Mouse (Mus musculus) kidney, adult 18-20 months (tissue): ENCODE results near the gene Rab1b.

Source experiments
- DNase-seq: peaks from one replicate; pipeline ENCODE4 v3.0.0; 2021

The Rab1b gene

DNA sequence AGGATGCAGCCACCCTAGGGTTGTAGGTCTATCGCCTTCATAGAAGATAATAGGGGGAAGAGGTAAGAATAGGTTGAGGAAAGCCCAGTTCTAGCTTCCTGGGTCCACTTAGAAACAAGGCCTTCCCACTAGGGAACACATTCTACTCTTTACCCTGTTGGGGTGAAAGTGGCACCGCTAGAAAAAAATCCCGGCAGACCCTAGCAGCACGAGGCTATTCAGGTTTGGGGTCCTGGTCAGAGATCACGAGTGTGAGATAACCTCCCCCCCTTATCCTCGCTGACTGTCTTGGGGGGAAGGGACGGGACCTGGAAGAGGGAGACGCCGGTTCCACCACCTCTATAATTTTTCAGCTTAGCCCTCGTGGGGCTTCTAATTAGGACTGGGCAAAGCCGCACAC, 35.8 kb downstream of the Rab1b start:
- DNase-seq: no peak

DNA sequence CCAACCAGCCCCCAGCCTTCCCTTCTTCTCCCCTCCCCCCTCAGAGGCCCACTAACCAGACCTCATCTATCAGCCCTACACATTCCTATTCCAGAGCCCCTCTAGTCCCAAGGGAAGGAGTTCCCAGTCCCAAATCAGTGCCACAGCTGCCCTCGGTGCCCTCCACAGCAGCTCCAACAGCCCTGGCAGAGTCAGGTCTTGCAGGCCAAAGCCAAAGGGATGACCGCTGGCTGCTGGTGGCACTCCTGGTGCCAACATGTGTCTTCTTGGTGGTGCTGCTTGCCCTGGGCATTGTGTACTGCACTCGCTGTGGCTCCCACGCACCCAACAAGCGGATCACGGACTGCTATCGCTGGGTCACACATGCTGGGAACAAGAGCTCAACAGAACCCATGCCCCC, 36.9 kb downstream of the Rab1b start:
- DNase-seq: no peak

DNA sequence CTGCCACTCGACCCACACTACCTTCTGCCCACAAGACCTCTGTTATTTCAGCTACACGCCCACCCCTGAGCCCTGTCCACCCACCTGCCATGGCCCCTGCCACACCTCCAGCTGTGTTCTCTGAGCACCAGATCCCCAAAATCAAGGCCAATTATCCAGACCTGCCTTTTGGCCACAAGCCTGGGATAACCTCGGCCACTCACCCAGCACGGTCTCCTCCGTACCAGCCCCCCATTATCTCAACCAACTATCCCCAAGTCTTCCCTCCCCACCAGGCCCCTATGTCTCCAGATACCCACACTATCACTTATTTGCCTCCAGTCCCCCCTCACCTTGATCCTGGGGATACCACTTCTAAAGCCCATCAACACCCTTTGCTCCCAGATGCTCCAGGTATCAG, 37.4 kb downstream of the Rab1b start:
- DNase-seq: no peak

DNA sequence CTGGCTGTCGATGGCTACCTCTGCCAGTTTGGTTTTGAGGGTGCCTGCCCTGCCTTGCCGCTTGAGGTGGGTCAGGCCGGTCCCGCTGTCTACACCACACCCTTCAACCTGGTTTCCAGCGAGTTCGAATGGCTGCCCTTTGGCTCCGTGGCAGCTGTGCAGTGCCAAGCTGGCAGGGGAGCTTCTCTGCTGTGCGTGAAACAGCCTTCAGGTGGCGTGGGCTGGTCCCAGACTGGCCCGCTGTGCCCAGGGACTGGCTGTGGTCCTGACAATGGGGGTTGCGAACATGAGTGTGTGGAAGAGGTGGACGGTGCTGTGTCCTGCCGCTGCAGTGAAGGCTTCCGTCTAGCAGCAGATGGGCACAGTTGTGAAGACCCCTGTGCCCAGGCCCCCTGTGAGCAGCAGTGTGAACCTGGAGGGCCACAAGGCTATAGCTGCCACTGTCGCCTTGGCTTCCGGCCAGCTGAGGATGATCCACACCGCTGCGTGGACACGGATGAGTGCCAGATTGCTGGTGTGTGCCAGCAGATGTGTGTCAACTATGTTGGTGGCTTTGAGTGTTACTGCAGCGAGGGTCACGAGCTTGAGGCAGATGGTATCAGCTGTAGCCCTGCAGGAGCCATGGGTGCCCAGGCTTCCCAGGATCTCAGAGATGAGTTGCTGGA, 38.2 kb downstream of the Rab1b start:
- no peak for DNase-seq

DNA sequence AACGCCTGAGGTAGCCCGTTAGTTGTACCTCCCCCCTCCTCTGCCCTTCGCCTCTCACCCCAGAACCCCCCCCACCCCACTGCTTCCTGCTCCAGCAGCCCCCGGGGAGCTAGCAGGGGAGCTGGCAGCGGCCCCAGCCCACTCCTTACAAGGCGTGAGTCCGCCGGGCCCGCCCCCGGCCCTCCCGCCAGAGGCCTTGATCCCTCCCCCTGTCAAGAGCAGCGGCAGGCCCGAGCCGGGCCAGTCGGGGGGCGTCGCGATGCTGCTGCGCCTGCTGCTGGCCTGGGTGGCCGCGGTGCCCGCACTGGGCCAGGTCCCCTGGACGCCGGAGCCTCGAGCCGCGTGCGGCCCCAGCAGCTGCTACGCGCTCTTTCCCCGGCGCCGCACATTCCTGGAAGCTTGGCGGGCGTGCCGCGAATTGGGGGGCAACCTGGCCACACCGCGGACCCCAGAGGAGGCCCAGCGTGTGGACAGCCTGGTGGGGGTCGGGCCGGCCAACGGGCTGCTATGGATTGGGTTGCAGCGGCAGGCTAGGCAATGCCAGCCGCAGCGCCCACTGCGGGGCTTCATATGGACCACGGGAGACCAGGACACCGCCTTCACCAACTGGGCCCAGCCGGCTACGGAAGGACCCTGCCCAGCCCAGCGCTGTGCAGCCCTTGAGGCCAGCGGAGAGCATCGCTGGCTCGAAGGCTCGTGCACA, 38.9 kb downstream of the Rab1b start, which contains the start of gene Cd248:
Gene Cd248 (plus strand): TSS at position 212 of the 703 bp plus-strand sequence.
- peak; percentile 47 for DNase-seq

DNA sequence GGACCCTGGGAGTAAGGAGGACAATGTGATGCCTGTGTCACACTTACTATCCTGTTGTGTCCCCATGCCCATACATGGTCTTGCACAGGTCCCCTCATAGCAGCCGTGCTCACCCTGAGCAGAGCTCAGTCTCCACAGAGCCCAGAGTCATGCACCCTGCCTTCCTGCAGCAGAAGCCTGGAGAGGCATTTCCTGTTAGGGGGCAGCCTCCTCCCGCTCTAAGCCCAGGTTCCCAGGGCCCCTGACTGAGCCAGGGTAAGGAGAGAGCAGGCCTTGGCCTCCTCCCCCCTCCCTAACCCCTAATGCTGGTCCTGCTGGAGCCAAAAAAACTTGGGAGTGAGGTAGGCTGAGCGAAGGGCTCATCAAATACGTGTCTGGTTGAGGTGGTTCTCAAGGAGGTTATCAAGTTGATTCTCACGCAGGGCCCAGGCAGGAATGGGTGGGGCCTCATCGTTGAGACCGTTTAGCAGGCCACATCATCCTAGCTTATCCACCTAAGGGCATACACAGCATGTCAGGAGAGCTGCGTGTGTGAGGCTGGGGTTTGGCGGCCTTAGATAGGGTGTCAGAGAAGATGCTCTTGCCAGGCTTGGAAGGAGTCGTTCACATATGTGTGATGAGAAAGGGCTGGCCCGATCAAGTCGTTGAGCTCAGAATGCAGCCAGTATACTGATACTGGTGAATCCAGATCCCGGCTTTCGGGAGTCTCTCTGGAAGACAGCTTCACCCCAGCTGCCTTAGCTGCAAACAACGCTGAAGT, 39.7 kb downstream of the Rab1b start:
- no peak for DNase-seq

DNA sequence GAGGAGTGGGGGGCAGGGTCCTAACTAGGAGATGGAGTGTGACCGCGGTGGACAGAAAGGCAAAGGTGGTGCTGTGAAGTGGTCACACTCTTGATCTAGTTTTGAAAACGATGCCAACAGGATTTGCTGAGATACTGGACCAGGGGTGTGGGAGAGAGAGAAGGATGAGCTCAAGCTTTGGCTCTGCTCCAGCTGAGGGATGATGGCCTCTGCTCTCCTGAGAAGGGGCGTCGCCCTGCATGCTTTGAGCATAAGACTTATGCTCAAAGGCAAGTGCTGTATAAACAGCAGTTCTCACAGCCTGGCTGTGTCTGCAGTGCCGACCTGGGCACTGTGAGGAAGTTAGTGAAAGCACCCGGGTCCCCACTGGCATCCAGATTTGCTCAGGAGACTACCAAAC, 41.8 kb downstream of the Rab1b start:
- no peak for DNase-seq

DNA sequence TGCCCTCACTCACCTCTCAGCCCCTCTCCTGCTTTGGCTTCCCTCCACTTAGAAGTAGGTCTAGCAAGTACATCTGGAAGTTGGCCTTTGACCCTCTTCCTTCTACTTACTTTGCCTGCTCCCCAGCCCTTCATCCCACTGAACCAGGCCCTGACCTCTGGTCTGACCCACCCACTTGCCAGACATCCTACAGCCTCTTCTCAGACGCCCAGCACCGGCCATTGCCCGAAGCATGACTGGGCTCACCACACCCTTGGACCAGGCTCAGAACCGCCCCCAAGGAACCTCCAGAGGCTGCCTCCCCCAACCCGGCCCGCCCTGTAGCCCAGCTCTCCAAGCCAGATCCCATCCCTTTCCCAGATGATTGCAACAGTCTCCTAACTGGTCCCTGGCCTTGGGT, 44.4 kb downstream of the Rab1b start:
- no peak for DNase-seq

DNA sequence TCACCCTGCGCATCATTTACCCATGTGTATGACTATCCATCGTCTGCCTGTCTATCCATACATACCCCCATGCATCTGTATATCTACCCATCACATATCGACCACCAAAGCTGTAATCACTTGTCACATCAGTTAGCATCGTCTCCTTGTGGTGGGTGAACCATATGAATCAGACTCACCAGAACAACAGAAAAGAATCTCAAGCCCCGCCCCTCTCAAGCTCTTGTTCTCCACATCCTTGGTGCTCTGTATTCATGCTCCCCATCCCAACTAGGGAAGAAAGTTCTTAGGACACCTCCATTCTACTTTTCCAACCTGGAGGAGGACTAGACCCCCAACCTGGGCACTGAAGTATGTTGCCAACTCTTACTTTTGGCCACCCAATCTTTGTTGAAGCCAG, 44.8 kb downstream of the Rab1b start:
- no peak for DNase-seq

DNA sequence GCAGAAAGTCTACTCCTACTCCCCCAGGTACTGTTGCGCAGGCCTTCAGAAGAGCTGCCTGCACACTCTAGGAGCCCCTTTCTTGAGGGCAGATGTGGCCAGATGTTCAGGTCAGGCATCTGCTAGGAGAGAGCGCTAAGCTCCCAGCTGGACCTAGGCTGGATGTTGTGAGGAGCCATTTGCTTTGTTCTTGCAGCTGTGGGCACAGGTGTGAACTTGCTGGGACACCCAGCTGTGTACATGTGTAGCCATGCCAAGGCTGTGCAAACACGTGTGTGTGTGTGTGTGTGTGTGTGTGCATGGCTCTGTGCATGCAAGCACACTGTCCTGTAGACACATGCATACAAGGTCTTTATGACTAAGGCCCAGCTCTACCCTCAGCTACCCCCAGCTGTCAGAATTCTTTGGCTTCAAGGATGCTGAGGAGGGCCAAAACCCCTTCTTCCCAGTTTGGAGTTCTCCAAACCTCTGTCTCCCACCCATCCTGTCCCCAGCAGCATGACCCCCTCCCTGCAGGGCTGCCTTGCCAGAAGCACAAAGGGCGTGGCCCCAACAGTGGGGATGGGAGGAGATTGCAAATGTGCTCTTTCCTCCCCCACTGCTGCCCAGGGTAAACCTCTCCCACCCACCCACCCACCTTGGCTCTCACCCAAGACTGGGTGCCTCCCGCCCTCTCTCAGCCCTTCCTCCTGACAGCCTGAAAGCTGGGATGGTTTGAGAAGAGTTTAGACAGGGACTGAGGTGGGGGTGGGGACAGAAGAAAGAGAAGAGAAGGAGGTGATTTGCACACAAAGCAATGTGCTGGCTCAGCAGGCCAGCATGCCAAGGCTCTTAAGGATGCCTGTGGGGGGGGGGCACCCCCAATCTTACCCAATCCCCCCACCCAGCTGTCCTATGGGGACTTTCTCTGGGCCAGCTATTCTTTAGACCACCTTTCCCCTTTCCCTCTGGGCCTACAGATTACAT, 46.2 kb downstream of the Rab1b start:
- no peak for DNase-seq

DNA sequence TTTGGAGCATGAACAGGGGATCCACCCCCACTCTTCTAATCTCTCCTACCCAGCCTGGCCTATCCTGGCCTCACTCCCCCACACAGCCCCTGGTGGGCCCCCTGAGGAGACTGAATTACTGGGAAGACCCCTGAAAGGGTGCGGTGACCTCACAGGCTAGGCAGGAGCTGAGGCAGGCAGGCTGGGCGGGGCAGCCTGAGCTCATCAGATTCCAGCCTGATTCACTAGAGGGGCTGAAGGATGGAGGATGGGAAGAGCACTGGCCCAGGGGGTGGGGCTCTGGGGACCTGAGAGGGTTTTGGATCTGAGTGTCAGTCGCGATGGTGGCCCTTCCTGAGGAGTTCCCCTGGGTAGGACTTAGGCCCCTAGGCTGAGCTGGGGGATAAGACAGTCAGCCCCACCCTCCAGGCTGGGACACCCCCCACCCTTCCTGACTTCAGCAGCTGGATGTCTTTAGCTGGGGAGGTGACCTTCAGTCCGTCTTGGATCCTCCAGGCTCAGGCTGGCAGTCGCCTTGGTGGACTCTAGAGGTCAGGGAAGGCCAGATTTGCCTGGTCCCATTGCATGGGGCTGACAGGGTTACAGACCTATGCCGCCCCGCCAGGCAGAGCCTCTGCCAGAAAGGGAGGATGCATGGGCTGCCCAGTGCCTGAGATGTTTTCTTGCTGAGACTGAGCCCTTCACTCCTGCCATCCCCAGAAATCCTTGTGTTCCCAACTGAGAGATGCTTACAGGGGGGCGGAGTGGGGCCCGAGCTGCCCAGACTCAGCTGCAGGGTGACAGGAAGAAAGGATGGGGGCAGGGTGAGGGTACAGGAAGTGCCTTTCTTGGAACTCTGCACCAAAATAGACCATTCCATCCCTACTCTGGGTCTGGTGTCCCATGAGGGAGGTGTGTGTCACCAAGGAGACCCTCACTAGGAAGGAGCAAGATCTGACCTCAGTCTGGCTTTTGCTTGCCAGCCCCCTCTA, 47.8 kb downstream of the Rab1b start:
- DNase-seq: no peak

DNA sequence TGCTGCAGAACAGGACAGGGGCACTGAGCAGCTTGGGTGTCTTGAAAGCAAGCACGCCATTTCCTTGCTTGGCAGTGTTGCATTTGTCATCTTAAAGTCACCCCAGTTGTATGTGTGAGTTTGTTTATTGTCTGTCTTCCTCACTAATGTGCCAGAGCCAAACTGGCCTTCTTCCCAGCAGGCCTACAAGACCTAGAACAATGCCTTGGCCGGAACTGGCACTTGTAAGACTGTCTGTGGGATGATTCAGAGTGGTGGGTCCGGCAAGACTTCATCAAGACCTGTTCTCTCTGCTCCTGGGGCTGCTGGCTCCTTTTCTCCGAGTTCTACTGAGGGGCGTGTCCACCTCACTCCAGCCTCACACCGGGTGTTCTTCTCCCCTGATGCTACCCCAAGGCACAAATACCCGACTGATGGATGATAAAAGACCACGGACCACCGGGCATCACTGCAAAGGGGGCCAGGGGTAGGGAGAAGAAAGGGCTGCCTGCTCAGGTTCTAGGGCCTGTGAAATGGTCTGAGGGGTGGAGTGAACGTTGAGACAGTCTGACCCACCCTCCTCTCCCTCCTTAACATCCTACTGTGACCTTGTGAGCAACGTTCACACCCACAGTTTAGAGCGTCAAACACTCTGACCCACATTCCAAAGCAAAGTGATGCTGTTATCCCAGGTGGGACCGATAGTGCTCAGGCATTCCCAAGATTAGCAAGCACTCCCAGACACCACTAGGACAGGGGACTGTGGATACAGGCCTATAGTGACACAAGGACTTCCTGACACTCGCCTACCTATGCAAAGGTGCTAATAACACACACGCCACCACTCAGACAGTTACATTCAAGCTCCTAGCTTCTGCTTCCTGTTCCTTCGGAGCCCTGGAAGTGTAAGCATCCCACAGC, 48.7 kb downstream of the Rab1b start:
- no peak for DNase-seq

DNA sequence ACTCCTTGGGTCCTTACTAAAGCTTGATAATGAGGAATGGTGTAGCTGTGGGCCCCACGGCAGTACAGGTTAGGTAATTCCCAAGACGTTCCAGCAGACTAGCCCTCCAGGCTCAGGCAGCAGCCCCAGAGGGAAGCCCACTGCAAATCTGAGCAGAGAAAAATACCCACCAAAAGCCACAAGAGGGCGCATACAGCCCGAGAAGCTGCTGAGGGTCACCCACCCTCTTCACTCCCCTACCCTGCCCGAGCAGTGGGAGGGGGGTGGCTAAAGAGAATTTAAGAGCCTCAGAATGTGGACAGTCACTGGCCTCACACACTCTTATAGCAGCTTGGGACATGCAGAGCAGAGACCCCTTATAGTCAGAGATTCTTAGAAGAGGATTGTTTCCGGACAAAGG, 50.6 kb downstream of the Rab1b start:
- DNase-seq: peak; percentile 34

DNA sequence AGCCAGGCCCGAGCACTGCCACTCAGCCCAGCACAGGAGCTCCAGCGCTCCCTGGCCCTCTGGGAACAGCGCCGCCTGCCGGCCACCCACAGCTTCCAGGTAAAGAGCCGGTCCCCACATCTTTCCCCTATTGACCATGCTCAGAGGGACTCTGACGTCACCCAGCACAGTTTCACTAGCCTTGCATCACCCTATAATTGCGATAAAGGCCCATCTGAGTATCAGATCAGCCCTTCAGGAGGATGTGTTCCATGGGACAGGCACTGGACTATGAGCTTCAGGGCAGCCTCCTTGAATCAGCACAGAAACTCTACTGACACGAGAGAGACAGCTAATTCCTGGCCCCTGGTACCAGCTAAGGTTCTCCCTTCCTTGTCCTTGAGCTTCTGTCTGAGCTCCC, 53.0 kb downstream of the Rab1b start:
- DNase-seq: peak; percentile 47

DNA sequence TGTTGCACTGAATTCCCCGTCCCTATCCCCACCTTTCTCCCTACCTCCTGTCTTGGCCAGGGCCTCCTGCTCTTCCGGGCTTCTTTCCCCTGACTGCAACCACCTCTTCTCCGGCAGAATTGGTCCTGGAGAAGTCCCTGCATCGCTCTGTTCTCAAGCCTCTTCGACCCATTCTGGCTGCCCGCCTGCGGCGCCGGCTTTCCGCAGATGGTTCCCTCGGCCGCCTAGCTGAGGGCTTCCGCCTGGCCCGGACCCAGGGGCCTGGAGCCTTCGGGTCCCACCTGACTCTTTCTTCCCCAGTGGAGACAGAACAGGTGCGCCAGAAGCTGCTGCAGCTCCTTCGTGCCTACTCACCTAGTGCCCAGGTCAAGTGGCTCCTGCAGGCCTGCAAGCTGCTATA, 54.0 kb downstream of the Rab1b start:
- no peak for DNase-seq

DNA sequence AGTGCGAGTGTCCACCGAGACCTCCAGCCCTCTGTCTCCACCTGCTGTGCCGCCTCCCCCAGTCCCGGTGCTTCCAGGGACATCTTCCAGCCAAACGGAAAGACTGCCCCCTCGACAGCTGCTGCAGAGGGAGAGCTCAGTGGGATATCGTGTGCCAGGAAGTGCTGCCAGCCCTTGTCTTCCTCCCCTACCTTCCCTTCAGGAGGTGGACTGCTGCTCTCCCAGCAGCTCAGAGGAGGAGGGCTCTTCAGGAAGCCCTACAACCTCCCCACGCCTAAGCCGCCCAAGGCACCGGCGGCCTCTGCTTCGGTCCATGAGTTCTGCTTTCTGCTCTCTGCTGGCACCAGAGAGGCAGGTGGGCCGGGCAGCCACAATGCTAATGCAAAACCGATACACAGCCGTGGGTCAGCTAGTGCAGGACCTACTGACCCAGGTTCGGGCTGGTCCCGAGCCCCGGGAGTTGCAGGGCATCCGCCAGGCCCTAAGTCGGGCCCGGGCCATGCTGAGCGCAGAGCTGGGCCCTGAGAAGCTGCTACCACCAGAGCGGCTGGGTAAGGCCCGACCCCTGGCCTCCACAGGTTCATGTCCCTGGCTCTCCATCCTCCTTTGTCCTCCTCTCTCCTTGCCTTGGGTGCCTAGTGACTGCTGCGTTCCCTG, 54.6 kb downstream of the Rab1b start:
- DNase-seq: no peak

DNA sequence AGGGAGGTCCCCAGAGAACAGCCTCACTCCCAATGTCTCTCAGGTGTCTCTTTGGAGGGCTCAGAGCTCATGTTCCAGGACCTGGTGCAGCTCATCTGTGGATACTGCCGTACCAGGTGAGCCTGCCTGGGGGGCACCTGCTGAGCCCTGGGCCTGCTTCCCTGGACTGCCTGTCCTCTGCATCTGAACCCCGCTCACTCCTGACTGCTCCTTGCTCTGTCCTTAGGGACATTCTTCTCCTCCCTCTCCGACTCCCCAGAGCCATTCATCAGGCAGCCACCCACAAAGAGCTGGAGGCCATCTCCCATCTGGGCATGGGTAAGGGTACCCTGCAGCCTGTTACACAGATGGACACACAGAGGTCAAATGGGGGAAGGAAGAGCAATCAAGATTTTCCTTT, 55.4 kb downstream of the Rab1b start:
- no peak for DNase-seq

DNA sequence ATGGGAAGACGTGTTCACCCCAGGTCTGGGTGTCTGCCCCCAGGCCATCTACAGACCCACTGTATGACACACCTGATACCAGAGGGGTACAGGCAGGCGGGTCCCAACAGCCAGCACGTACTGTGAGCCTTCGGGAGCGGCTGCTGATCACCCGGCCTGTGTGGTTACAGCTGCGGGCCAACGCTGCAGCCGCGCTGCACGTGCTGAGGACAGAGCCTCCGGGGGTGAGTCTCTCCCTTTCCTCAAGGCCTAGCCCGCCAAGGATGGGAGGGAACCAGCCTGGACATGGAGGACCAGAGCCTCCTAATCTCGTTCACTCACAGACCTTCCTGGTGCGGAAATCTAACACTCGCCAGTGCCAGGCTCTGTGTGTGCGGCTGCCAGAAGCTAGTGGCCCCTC, 55.8 kb downstream of the Rab1b start:
- no peak for DNase-seq

DNA sequence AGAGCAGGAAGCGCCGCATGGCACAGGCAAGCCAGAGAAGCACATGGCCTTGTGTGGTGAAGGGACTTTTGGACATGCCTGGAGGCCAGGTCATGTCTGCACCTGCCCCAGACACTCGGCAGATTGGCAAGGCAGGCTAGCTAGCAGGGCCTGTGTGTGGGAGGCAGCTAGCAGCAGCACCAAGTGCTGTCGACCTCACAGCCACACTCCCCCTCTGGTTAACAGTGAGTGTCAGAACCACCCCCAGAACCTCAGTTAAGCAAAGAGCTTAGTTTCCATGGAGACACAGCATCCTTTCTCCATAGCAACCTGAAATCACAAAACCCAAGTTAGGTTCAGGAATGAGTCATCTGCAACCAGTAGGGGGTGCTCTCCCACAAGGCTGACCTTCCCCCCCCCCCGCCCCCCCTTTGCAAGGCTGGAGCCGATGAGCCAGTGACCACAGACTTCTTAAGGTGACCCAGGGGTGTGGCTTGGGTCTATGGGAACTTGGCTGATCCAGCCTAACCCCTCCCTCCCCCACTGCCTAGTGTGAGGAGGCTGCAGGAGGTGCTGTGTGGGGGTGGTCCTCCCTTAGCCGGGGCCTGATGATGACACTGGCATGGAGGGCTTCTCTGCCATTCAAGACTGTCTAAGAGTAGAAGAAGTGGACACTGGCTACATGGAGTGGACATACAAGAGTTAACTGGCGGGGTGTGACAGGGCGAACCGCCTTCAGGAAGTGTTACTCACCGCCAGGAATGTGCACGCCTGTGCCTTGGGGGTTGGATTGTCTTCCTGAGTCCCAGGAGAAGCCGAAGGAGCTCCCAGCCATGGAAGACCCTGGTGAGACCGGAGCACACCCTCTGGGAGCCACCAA, 56.6 kb downstream of the Rab1b start, which contains the start of gene Rin1:
Gene Rin1 (plus strand): TSS at position 435 of the 859 bp plus-strand sequence.
- peak; percentile 62 for DNase-seq
